In genomic region chr4:102456426-102456825, GRCm38 (mm10) we compare ENCODE assay signal across 19 mouse cellular contexts.
"Had no signal": no experiment of that assay in that cellular context is flagged by ENCODE, and none has a peak within 500 bp of the region (broad histone marks: within the 10 kb centered on the region; RNA-seq: fewer than 3 reads in every experiment).

No protein-coding gene starts in this region.

- H3K9me3 ChIP-seq: intestine, embryonic 15.5 days; limb, embryonic 10.5 days; limb, embryonic 13.5 days; liver, embryonic 12.5 days; liver, embryonic 15.5 days; lung, embryonic 15.5 days; megakaryocyte, embryonic 14.5 days; midbrain, embryonic 10.5 days; midbrain, embryonic 13.5 days had no signal

- ATAC-seq: intestine, embryonic 15.5 days; liver, embryonic 12.5 days; midbrain, embryonic 13.5 days; midbrain, embryonic 16.5 days had no signal

- H3K4me2 ChIP-seq: intestine, embryonic 15.5 days; limb, embryonic 13.5 days; liver, embryonic 12.5 days; liver, embryonic 15.5 days; lung, embryonic 15.5 days; midbrain, embryonic 13.5 days had no signal

- H3K4me1 ChIP-seq: intestine, embryonic 15.5 days; limb, embryonic 10.5 days; limb, embryonic 13.5 days; liver, embryonic 12.5 days; liver, embryonic 15.5 days; megakaryocyte, embryonic 14.5 days; midbrain, embryonic 13.5 days had no signal

- DNase-seq: liver; lung, adult 18-20 months; lung, postnatal 10 days; lung, postnatal 36 days; right cerebral cortex, postnatal 4 days; thymus, adult 2 months; thymus, postnatal 14 days; thymus, postnatal 4 days had no signal

- H3K9ac ChIP-seq: intestine, embryonic 15.5 days; limb, embryonic 13.5 days; liver, embryonic 12.5 days; liver, embryonic 15.5 days; lung, embryonic 15.5 days; midbrain, embryonic 13.5 days had no signal

- H3K36me3 ChIP-seq: intestine, embryonic 15.5 days; limb, embryonic 10.5 days; limb, embryonic 13.5 days; liver, embryonic 12.5 days; liver, embryonic 15.5 days; lung, embryonic 15.5 days; midbrain, embryonic 10.5 days; midbrain, embryonic 13.5 days had no signal

- H3K27ac ChIP-seq: intestine, embryonic 15.5 days; limb, embryonic 10.5 days; limb, embryonic 13.5 days; liver, embryonic 12.5 days; liver, embryonic 15.5 days; lung, embryonic 15.5 days; midbrain, embryonic 10.5 days; midbrain, embryonic 13.5 days; stomach, postnatal 0 days had no signal

- H3K27me3 ChIP-seq: intestine, embryonic 15.5 days; limb, embryonic 13.5 days; liver, embryonic 12.5 days; liver, embryonic 15.5 days; lung, embryonic 15.5 days; midbrain, embryonic 13.5 days had no signal

- H3K4me3 ChIP-seq: intestine, embryonic 15.5 days; limb, embryonic 10.5 days; limb, embryonic 13.5 days; liver, embryonic 12.5 days; liver, embryonic 15.5 days; lung, embryonic 15.5 days; megakaryocyte, embryonic 14.5 days; midbrain, embryonic 10.5 days; midbrain, embryonic 13.5 days had no signal
